Mouse (Mus musculus) neural tube, embryonic 11.5 days (tissue): Measurements from ENCODE around the gene Patj. TPM values are rescaled to one million over a fixed set of nuclear protein-coding genes. Genes with fewer than 3 reads are reported as not detected.
A peak's percentile ranks its signal among the peaks of the same experiment; 100 is the strongest.
"Not testable (repeated sequence)": the region's sequence is repeated elsewhere in the genome, so short reads cannot be mapped to it uniquely, and the experiment has no call there.

ENCODE experiments used
- ATAC-seq: fragments of 200-750 bp; cut with Nextera tagmentation; 2 replicates; pipeline ENCODE4 v1.8.0; 2017; ENCODE audit warnings: moderate number of reproducible peaks, mild to moderate bottlenecking, moderate TSS enrichment, moderate library complexity; ENCODE audit not compliant: insufficient read depth, low FRiP score, low TSS enrichment
- DNase-seq: peaks from one replicate; pipeline ENCODE4 v3.0.0-alpha.2; 2015; ENCODE audit warnings: low spot score
- H3K27ac ChIP-seq: fragments of 300-500 bp; sonication (generic); 2 replicates; pipeline ENCODE4 v1.5.1; 2014; ENCODE audit warnings: low read depth, mild to moderate bottlenecking, low read length
- H3K27me3 ChIP-seq: fragments of 300-500 bp; sonication (generic); 2 replicates; pipeline ENCODE4 v1.6.1; 2014; ENCODE audit warnings: mild to moderate bottlenecking, low read length, mixed read lengths; ENCODE audit not compliant: control insufficient read depth, insufficient read depth
- H3K36me3 ChIP-seq: fragments of 300-500 bp; sonication (generic); 2 replicates; pipeline ENCODE4 v1.6.1; 2014; ENCODE audit warnings: mild to moderate bottlenecking, low read length, moderate library complexity, mixed read lengths; ENCODE audit not compliant: control insufficient read depth, insufficient read depth
- H3K4me1 ChIP-seq: fragments of 300-500 bp; sonication (generic); 2 replicates; pipeline ENCODE4 v1.6.1; 2014; ENCODE audit warnings: low read length, mixed read lengths; ENCODE audit not compliant: control insufficient read depth, insufficient read depth
- H3K4me2 ChIP-seq: fragments of 300-500 bp; sonication (generic); 2 replicates; pipeline ENCODE4 v1.6.1; 2014; ENCODE audit warnings: low read depth, mild to moderate bottlenecking, moderate library complexity
- H3K4me3 ChIP-seq: fragments of 300-500 bp; sonication (generic); 2 replicates; pipeline ENCODE4 v1.5.1; 2014; ENCODE audit warnings: low read depth, low read length
- H3K9ac ChIP-seq: fragments of 300-500 bp; sonication (generic); 2 replicates; pipeline ENCODE4 v1.6.1; 2014; ENCODE audit warnings: mild to moderate bottlenecking, low read length
- H3K9me3 ChIP-seq: fragments of 300-500 bp; sonication (generic); 2 replicates; pipeline ENCODE4 v1.6.1; 2016; ENCODE audit warnings: low read length; ENCODE audit not compliant: control insufficient read depth
- WGBS: fragments of 180-500 bp; shearing (Covaris S2); extraction: QIAGEN DNeasy Blood & Tissue Kit; methylation state at CpG from one replicate; pipeline ENCODE4 v1.1.7; 2014; 5-methylcytosine and 5-hydroxymethylcytosine counted together
- polyA plus RNA-seq: library from polyadenylated mRNA; unstranded; fragments of >200 nt; fragmentation: Nextera tagmentation; extraction: Ambion mirVana; gene quantifications from 2 replicates; pipeline ENCODE4 v1.2.1, GENCODE M21; 2014

The Patj gene
- polyA plus RNA-seq, 1 experiment from 2014 or later: 7.2 TPM

- ATAC-seq: no peak
- Histone ChIP-seq H3K4me3 (no peak overlapping the region), H3K9ac (no peak overlapping the region), H3K4me1 (no peaks in the 10 kb centered on the region), H3K27ac (no peak overlapping the region), H3K9me3 (no peaks in the 10 kb centered on the region), H3K36me3 (no peaks in the 10 kb centered on the region), H3K27me3 (no peaks in the 10 kb centered on the region), H3K4me2 (no peak overlapping the region)
- 76% methylated on average over 1 of the region's 1 CpGs for WGBS
- DNase-seq: no peak
Observed at GRCm38 (mm10) chr4:98622180-98622579, 226.6 kb downstream of the Patj start.

GRCm38 (mm10) chr4:98622996-98623673 is 227.6 kb downstream of the Patj start:
- Histone ChIP-seq H3K4me1 (no peaks in the 10 kb centered on the region), H3K4me2 (no peak overlapping the region), H3K9ac (no peak overlapping the region), H3K27ac (no peak overlapping the region), H3K4me3 (no peak overlapping the region), H3K9me3 (no peaks in the 10 kb centered on the region), H3K27me3 (no peaks in the 10 kb centered on the region), H3K36me3 (no peaks in the 10 kb centered on the region)
- WGBS: 38% methylated on average over 3 of the region's 3 CpGs
- ATAC-seq (peak; percentile 78), DNase-seq (peak; percentile 46)

GRCm38 (mm10) chr4:98628286-98628685 is 232.7 kb downstream of the Patj start:
- Histone ChIP-seq H3K4me2 (no peak overlapping the region), H3K4me3 (no peak overlapping the region), H3K27me3 (no peaks in the 10 kb centered on the region), H3K9ac (no peak overlapping the region), H3K36me3 (no peaks in the 10 kb centered on the region), H3K9me3 (no peaks in the 10 kb centered on the region), H3K4me1 (no peaks in the 10 kb centered on the region), H3K27ac (no peak overlapping the region)
- WGBS: 88% methylated on average over 6 of the region's 6 CpGs
- DNase-seq (no peak), ATAC-seq (no peak)

- H3K27me3 ChIP-seq, H3K9me3 ChIP-seq, H3K4me3 ChIP-seq, H3K27ac ChIP-seq, H3K36me3 ChIP-seq, H3K4me1 ChIP-seq, ATAC-seq, H3K4me2 ChIP-seq, H3K9ac ChIP-seq, DNase-seq: not testable (repeated sequence)
Observed at GRCm38 (mm10) chr4:98629217-98629616, 233.6 kb downstream of the Patj start.

GRCm38 (mm10) chr4:98635140-98635837 is 239.7 kb downstream of the Patj start:
- ATAC-seq: no peak
- WGBS: 88% methylated on average over 18 of the region's 18 CpGs
- no peak overlapping the region for H3K4me2 ChIP-seq
- no peaks in the 10 kb centered on the region for H3K9me3 ChIP-seq
- no peak for DNase-seq
- no peak overlapping the region for H3K9ac ChIP-seq
- no peaks in the 10 kb centered on the region for H3K36me3 ChIP-seq
- no peaks in the 10 kb centered on the region for H3K4me1 ChIP-seq
- H3K27ac ChIP-seq: no peak overlapping the region
- H3K27me3 ChIP-seq: no peaks in the 10 kb centered on the region
- H3K4me3 ChIP-seq: no peak overlapping the region

- no peak overlapping the region for H3K4me2 ChIP-seq
- H3K27ac ChIP-seq: no peak overlapping the region
- H3K36me3 ChIP-seq: no peaks in the 10 kb centered on the region
- WGBS: 93% methylated on average over 8 of the region's 8 CpGs
- H3K27me3 ChIP-seq: no peaks in the 10 kb centered on the region
- DNase-seq (no peak), ATAC-seq (no peak)
- H3K4me3 ChIP-seq: no peak overlapping the region
- H3K9ac ChIP-seq: no peak overlapping the region
- H3K9me3 ChIP-seq: no peaks in the 10 kb centered on the region
- H3K4me1 ChIP-seq: no peaks in the 10 kb centered on the region
Observed at GRCm38 (mm10) chr4:98638731-98639130, 243.1 kb downstream of the Patj start.

- WGBS: 55% methylated on average over 7 of the region's 7 CpGs
- Histone ChIP-seq H3K4me1 (no peaks in the 10 kb centered on the region), H3K36me3 (no peaks in the 10 kb centered on the region), H3K4me3 (no peak overlapping the region), H3K27ac (no peak overlapping the region), H3K27me3 (no peaks in the 10 kb centered on the region), H3K9me3 (no peaks in the 10 kb centered on the region), H3K4me2 (no peak overlapping the region), H3K9ac (no peak overlapping the region)
- DNase-seq (no peak), ATAC-seq (no peak)
Observed at GRCm38 (mm10) chr4:98653650-98654049, 258.1 kb downstream of the Patj start.

- no peak overlapping the region for H3K4me2 ChIP-seq
- H3K4me3 ChIP-seq: no peak overlapping the region
- no peaks in the 10 kb centered on the region for H3K27me3 ChIP-seq
- ATAC-seq: no peak
- H3K9ac ChIP-seq: no peak overlapping the region
- no peaks in the 10 kb centered on the region for H3K9me3 ChIP-seq
- WGBS: 42% methylated on average over 2 of the region's 2 CpGs
- H3K36me3 ChIP-seq: no peaks in the 10 kb centered on the region
- no peaks in the 10 kb centered on the region for H3K4me1 ChIP-seq
- DNase-seq: no peak
- no peak overlapping the region for H3K27ac ChIP-seq
Observed at GRCm38 (mm10) chr4:98654419-98654821, 258.8 kb downstream of the Patj start.

- H3K27me3 ChIP-seq: no peaks in the 10 kb centered on the region
- no peak overlapping the region for H3K9ac ChIP-seq
- H3K4me2 ChIP-seq: no peak overlapping the region
- H3K36me3 ChIP-seq: no peaks in the 10 kb centered on the region
- 92% methylated on average over 1 of the region's 1 CpGs for WGBS
- no peaks in the 10 kb centered on the region for H3K4me1 ChIP-seq
- no peaks in the 10 kb centered on the region for H3K9me3 ChIP-seq
- DNase-seq (no peak), ATAC-seq (no peak)
- H3K27ac ChIP-seq: no peak overlapping the region
- H3K4me3 ChIP-seq: no peak overlapping the region
Observed at GRCm38 (mm10) chr4:98656759-98657158, 261.2 kb downstream of the Patj start.
